Mouse (Mus musculus) kidney, embryonic 16.5 days (tissue): ENCODE results near the gene Ash1l. TPM values are rescaled to one million over a fixed set of nuclear protein-coding genes. Genes with fewer than 3 reads are reported as not detected.
A peak's percentile ranks its signal among the peaks of the same experiment; 100 is the strongest.
"Not testable (repeated sequence)": the region's sequence is repeated elsewhere in the genome, so short reads cannot be mapped to it uniquely, and the experiment has no call there.

Source experiments
- ATAC-seq: fragments of 200-750 bp; cut with Nextera tagmentation; 2 replicates; pipeline ENCODE4 v1.8.0; 2017; ENCODE audit warnings: moderate TSS enrichment; ENCODE audit not compliant: low FRiP score, low TSS enrichment
- H3K27ac ChIP-seq: fragments of 300-500 bp; sonication (generic); 2 replicates; pipeline ENCODE4 v1.5.1; 2014; ENCODE audit warnings: low read length
- H3K27me3 ChIP-seq: fragments of 300-500 bp; sonication (generic); 2 replicates; pipeline ENCODE4 v1.6.1; 2014; ENCODE audit warnings: low read length, control low read depth, mixed read lengths; ENCODE audit not compliant: insufficient read depth
- H3K36me3 ChIP-seq: fragments of 300-500 bp; sonication (generic); 2 replicates; pipeline ENCODE4 v1.6.1; 2014; ENCODE audit warnings: low read length, control low read depth, mixed read lengths; ENCODE audit not compliant: insufficient read depth
- H3K4me1 ChIP-seq: fragments of 300-500 bp; sonication (generic); 2 replicates; pipeline ENCODE4 v1.6.1; 2014; ENCODE audit warnings: low read length, control low read depth, mixed read lengths; ENCODE audit not compliant: insufficient read depth
- H3K4me2 ChIP-seq: fragments of 300-500 bp; sonication (generic); replicated peaks from 2 replicates; pipeline ENCODE4 v1.6.1; 2014; ENCODE audit warnings: low read depth, low read length
- H3K4me3 ChIP-seq: fragments of 300-500 bp; sonication (generic); 2 replicates; pipeline ENCODE4 v1.5.1; 2014; ENCODE audit warnings: mild to moderate bottlenecking, low read length
- H3K9ac ChIP-seq: fragments of 300-500 bp; sonication (generic); replicated peaks from 2 replicates; pipeline ENCODE4 v1.6.1; 2014; ENCODE audit warnings: low read length
- H3K9me3 ChIP-seq: fragments of 300-500 bp; sonication (generic); 2 replicates; pipeline ENCODE4 v1.6.1; 2016; ENCODE audit warnings: low read length, control low read depth
- WGBS: fragments of 180-500 bp; shearing (Covaris S2); extraction: QIAGEN DNeasy Blood & Tissue Kit; methylation state at CpG from one replicate; pipeline ENCODE4 v1.1.7; 2014; 5-methylcytosine and 5-hydroxymethylcytosine counted together
- polyA plus RNA-seq: library from polyadenylated mRNA; unstranded; fragments of >200 nt; fragmentation: Nextera tagmentation; extraction: Ambion mirVana; gene quantifications from 2 replicates; pipeline ENCODE4 v1.2.1, GENCODE M21; 2015

Ash1l gene
- polyA plus RNA-seq, 1 experiment from 2014 or later = 16.6 TPM

DNA sequence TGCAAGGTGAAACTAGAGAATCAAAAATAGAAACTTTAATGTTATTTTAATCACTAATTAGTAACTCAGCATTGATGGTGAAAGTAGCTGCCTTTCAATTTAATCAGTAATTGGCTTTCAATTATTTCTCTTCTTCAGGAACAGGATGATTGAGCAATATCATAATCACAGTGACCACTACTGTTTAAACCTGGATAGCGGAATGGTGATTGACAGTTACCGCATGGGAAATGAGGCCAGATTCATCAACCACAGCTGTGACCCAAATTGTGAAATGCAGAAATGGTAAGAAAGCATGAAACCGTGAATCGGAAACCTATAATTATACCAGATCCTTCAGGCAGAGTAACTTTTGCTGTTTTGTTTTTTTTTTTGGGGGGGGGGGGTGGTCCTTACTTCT is 92.9 kb downstream of the Ash1l start:
- WGBS = 96% methylated on average over 4 of the region's 4 CpGs
- ATAC-seq = no peak
- Histone ChIP-seq H3K4me2 (no peak overlapping the region), H3K9ac (no peak overlapping the region), H3K4me1 (no peaks in the 10 kb centered on the region), H3K27me3 (no peaks in the 10 kb centered on the region), H3K27ac (no peak overlapping the region), H3K4me3 (no peak overlapping the region), H3K36me3 (peaks cover 52% of the 10 kb centered on the region), H3K9me3 (no peaks in the 10 kb centered on the region)

- H3K36me3 ChIP-seq = peaks cover 61% of the 10 kb centered on the region
- no peaks in the 10 kb centered on the region for H3K9me3 ChIP-seq
- H3K4me2 ChIP-seq = no peak overlapping the region
- H3K27ac ChIP-seq = no peak overlapping the region
- H3K27me3 ChIP-seq = no peaks in the 10 kb centered on the region
- no peak overlapping the region for H3K4me3 ChIP-seq
- no peaks in the 10 kb centered on the region for H3K4me1 ChIP-seq
- 93% methylated on average over 9 of the region's 9 CpGs for WGBS
- ATAC-seq = no peak
- no peak overlapping the region for H3K9ac ChIP-seq
Measured at GRCm38 (mm10) chr3:89058361-89058760, 107.9 kb downstream of the Ash1l start.

DNA sequence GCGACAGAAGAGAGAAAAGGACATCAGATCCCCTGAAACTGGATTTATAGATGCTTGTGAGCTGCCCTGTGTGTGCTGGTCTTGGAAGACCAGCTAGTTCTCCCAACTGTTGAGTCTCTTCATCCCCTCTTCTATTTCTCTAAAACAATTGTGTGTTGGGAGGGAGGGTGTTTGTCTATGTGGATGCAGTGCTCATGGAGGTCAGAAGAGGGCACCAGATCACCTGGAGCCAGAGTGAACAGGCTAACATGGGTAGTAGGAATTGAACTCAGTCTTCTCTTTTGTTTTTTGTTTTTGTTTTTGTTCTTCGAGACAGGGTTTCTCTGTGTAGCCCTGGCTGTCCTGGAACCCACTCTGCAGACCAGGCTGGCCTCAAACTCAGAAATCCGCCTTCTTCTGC is 108.4 kb downstream of the Ash1l start:
- H3K4me2 ChIP-seq = no peak overlapping the region
- no peak overlapping the region for H3K4me3 ChIP-seq
- H3K27me3 ChIP-seq = no peaks in the 10 kb centered on the region
- 90% methylated on average over 3 of the region's 3 CpGs for WGBS
- H3K9me3 ChIP-seq = no peaks in the 10 kb centered on the region
- no peak overlapping the region for H3K9ac ChIP-seq
- H3K4me1 ChIP-seq = no peaks in the 10 kb centered on the region
- H3K27ac ChIP-seq = no peak overlapping the region
- ATAC-seq = no peak
- peaks cover 62% of the 10 kb centered on the region for H3K36me3 ChIP-seq

- no peak overlapping the region for H3K9ac ChIP-seq
- H3K4me1 ChIP-seq = no peaks in the 10 kb centered on the region
- no peak overlapping the region for H3K4me2 ChIP-seq
- H3K27me3 ChIP-seq = no peaks in the 10 kb centered on the region
- H3K4me3 ChIP-seq = no peak overlapping the region
- 86% methylated on average over 3 of the region's 3 CpGs for WGBS
- no peak overlapping the region for H3K27ac ChIP-seq
- peaks cover 62% of the 10 kb centered on the region for H3K36me3 ChIP-seq
- H3K9me3 ChIP-seq = no peaks in the 10 kb centered on the region
- no peak for ATAC-seq
Measured at GRCm38 (mm10) chr3:89061696-89062095, 111.3 kb downstream of the Ash1l start.

DNA sequence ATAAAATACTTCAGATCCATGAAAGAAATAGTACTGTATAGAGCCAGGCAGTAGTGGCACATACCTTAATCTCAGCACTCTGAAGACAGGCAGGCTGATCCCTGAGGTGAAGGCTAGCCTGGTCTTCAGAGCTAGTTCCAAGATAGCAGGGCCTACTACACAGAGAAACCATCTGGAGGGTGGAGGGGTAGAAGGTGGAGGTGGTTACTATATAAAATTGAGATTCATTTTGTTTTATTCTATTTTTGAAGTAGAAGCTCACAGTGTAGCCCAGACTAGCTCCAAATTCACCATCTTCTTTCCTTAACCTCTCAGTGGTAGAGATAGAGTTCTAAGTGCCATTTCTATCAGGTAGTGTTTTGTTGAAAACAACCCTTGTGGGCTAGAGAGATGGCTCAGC is 116.8 kb downstream of the Ash1l start:
- Histone ChIP-seq H3K4me1 (no peaks in the 10 kb centered on the region), H3K4me3 (no peak overlapping the region), H3K9ac (no peak overlapping the region), H3K27ac (no peak overlapping the region), H3K9me3 (no peaks in the 10 kb centered on the region), H3K36me3 (peaks cover 80% of the 10 kb centered on the region), H3K27me3 (no peaks in the 10 kb centered on the region), H3K4me2 (no peak overlapping the region)
- ATAC-seq = no peak

- no peaks in the 10 kb centered on the region for H3K27me3 ChIP-seq
- H3K27ac ChIP-seq = no peak overlapping the region
- H3K4me3 ChIP-seq = no peak overlapping the region
- H3K9ac ChIP-seq = no peak overlapping the region
- no peaks in the 10 kb centered on the region for H3K9me3 ChIP-seq
- no peak for ATAC-seq
- no peaks in the 10 kb centered on the region for H3K4me1 ChIP-seq
- H3K4me2 ChIP-seq = no peak overlapping the region
- 78% methylated on average over 9 of the region's 9 CpGs for WGBS
- H3K36me3 ChIP-seq = peaks cover 66% of the 10 kb centered on the region
Measured at GRCm38 (mm10) chr3:89077383-89077782, 127.0 kb downstream of the Ash1l start.

DNA sequence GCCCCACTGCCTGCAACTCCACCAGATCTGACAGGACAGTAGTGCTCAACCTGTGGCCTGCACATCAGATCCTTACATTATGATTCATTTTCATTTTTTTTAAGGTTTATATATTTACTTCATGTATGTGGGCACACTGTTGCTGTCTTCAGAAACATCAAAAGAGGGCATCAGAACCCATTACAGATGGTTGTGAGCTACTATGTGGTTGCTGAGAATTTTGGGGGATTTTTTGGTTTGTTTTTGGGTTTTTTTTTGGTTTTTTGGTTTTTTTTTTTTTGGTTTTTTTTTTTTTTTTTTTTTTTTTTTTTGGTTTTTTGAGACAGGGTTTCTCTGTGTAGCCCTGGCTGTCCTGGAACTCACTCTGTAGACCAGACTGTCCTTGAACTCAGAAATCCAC is 131.9 kb downstream of the Ash1l start:
- H3K9ac ChIP-seq, H3K9me3 ChIP-seq, H3K27me3 ChIP-seq, H3K4me3 ChIP-seq, ATAC-seq, H3K4me1 ChIP-seq, H3K4me2 ChIP-seq: not testable (repeated sequence)
- Histone ChIP-seq H3K36me3 (peaks cover 22% of the 10 kb centered on the region), H3K27ac (0 out of 2 replicates have a peak overlapping the region, but pooled peaks have one; percentile 9)

GRCm38 (mm10) chr3:89084133-89084532 is 133.7 kb downstream of the Ash1l start:
- H3K4me1 ChIP-seq = peaks cover 15% of the 10 kb centered on the region
- H3K9me3 ChIP-seq = no peaks in the 10 kb centered on the region
- ATAC-seq = no peak
- no peak overlapping the region for H3K4me3 ChIP-seq
- H3K9ac ChIP-seq = no peak overlapping the region
- 81% methylated on average over 2 of the region's 2 CpGs for WGBS
- peaks cover 17% of the 10 kb centered on the region for H3K36me3 ChIP-seq
- no peaks in the 10 kb centered on the region for H3K27me3 ChIP-seq
- no peak overlapping the region for H3K4me2 ChIP-seq
- no peak overlapping the region for H3K27ac ChIP-seq

- H3K27ac ChIP-seq = no peak overlapping the region
- 80% methylated on average over 12 of the region's 12 CpGs for WGBS
- H3K4me3 ChIP-seq = no peak overlapping the region
- peaks cover 20% of the 10 kb centered on the region for H3K4me1 ChIP-seq
- H3K9ac ChIP-seq = no peak overlapping the region
- peaks cover 11% of the 10 kb centered on the region for H3K36me3 ChIP-seq
- H3K9me3 ChIP-seq = no peaks in the 10 kb centered on the region
- ATAC-seq = no peak
- no peaks in the 10 kb centered on the region for H3K27me3 ChIP-seq
- H3K4me2 ChIP-seq = no peak overlapping the region
Measured at GRCm38 (mm10) chr3:89084654-89085190, 134.3 kb downstream of the Ash1l start.

GRCm38 (mm10) chr3:89087338-89088110 is 137.1 kb downstream of the Ash1l start:
- Histone ChIP-seq H3K4me2 (peak overlapping the region; percentile 44), H3K36me3 (no peaks in the 10 kb centered on the region), H3K27me3 (peaks cover 8% of the 10 kb centered on the region), H3K4me3 (peak overlapping the region; percentile 1; the same call in 1 of the 2 replicates), H3K9ac (peak overlapping the region; percentile 5; the same call in 1 of the 2 replicates), H3K9me3 (no peaks in the 10 kb centered on the region), H3K27ac (peak overlapping the region; percentile 22; the same call in 1 of the 2 replicates), H3K4me1 (peaks cover 33% of the 10 kb centered on the region)
- WGBS = 23% methylated on average over 21 of the region's 21 CpGs
- no peak for ATAC-seq
